Mouse (Mus musculus): ENCODE results near the gene Mrps25.

- TF ChIP-seq CTCF (IDR thresholded peaks at IDR 0.05; ENCODE audit: insufficient read depth, low read length) (no peak), POLR2A (IDR thresholded peaks at IDR 0.05; ENCODE audit: borderline replicate concordance, extremely low read depth, low read depth, low read length) (no peak)
Measured at GRCm38 (mm10) chr6:92176450-92176849, 7.4 kb downstream of the Mrps25 start.

Data from lung, adult 2 months (tissue).